Mouse (Mus musculus) forebrain, embryonic 16.5 days (tissue): ENCODE results near the gene Angptl3. TPM values are rescaled to one million over a fixed set of nuclear protein-coding genes. Genes with fewer than 3 reads are reported as not detected.

Experiments
- ATAC-seq: fragments of 200-750 bp; cut with Nextera tagmentation; 2 replicates; pipeline ENCODE4 v1.8.0; 2017; ENCODE audit warnings: mild to moderate bottlenecking, moderate library complexity
- H3K27ac ChIP-seq: fragments of 300-500 bp; sonication (generic); 2 replicates; pipeline ENCODE4 v1.5.1; 2014; ENCODE audit warnings: low read length, control low read depth
- H3K27me3 ChIP-seq: fragments of 300-500 bp; sonication (generic); replicated peaks from 2 replicates; pipeline ENCODE4 v1.6.1; 2014; ENCODE audit warnings: low read length; ENCODE audit not compliant: control insufficient read depth, insufficient read depth
- H3K36me3 ChIP-seq: fragments of 300-500 bp; sonication (generic); 2 replicates; pipeline ENCODE4 v1.6.1; 2014; ENCODE audit not compliant: control insufficient read depth, insufficient read depth
- H3K4me1 ChIP-seq: fragments of 300-500 bp; sonication (generic); replicated peaks from 2 replicates; pipeline ENCODE4 v1.6.1; 2014; ENCODE audit warnings: low read length; ENCODE audit not compliant: control insufficient read depth, insufficient read depth
- H3K4me2 ChIP-seq: fragments of 300-500 bp; sonication (generic); 2 replicates; pipeline ENCODE4 v1.6.1; 2014; ENCODE audit warnings: mild to moderate bottlenecking, low read length, control low read depth
- H3K4me3 ChIP-seq: fragments of 300-500 bp; sonication (generic); replicated peaks from 2 replicates; pipeline ENCODE4 v1.5.1; 2014; ENCODE audit warnings: mild to moderate bottlenecking, low read length, control low read depth
- H3K9ac ChIP-seq: fragments of 300-500 bp; sonication (generic); replicated peaks from 2 replicates; pipeline ENCODE4 v1.6.1; 2014; ENCODE audit warnings: low read depth, low read length, control low read depth
- H3K9me3 ChIP-seq: fragments of 300-500 bp; sonication (generic); 2 replicates; pipeline ENCODE4 v1.6.1; 2016; ENCODE audit warnings: low read length; ENCODE audit not compliant: control insufficient read depth
- WGBS: fragments of 180-500 bp; shearing (Covaris S2); extraction: QIAGEN DNeasy Blood & Tissue Kit; methylation state at CpG from one replicate; pipeline ENCODE4 v1.1.7; 2014; 5-methylcytosine and 5-hydroxymethylcytosine counted together
- polyA plus RNA-seq: library from polyadenylated mRNA; unstranded; fragments of >200 nt; fragmentation: Nextera tagmentation; extraction: Ambion mirVana; gene quantifications from 2 replicates; pipeline ENCODE4 v1.2.1, GENCODE M21; 2015

Gene Angptl3
- polyA plus RNA-seq, 1 experiment from 2014 or later: 2.1 TPM

DNA sequence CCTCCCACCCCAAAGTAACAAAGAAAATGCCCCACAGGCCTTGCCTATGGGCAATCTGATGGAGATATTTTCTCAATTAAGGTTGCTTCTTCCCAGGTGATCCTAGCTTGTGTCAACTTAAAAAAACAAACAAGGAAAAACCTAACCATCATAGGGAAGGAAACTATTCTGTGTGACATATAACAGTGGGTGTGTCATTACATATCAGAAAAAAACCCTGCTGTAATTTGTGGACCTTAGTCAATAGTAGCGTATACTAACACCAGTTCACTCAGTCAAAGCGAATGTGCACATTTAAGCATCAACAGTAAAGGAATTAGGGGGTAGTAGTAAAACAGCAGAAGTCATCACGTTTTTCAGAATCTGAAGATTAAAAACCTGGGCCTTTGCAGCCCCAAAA, 61.0 kb downstream of the Angptl3 start:
- H3K4me2 ChIP-seq: no peak overlapping the region
- H3K27ac ChIP-seq: no peak overlapping the region
- H3K4me1 ChIP-seq: no peaks in the 10 kb centered on the region
- H3K9ac ChIP-seq: no peak overlapping the region
- no peak overlapping the region for H3K4me3 ChIP-seq
- ATAC-seq: no peak
- peaks cover 5% of the 10 kb centered on the region; the same call in 1 of the 2 replicates for H3K36me3 ChIP-seq
- no peaks in the 10 kb centered on the region for H3K27me3 ChIP-seq
- no peaks in the 10 kb centered on the region for H3K9me3 ChIP-seq
- WGBS: 92% methylated on average over 3 of the region's 3 CpGs

Other genes starting within 250 kb of the Angptl3 start
- 0.29 and 0.46 TPM in 2 replicates for gene Kank4, start 213.4 kb upstream of the Angptl3 start, polyA plus RNA-seq
- gene I0C0044D17Rik, start 207.1 kb upstream of the Angptl3 start, polyA plus RNA-seq: not detected in 2 replicates
- 47.1 and 54.1 TPM in 2 replicates for gene Usp1, start 107.1 kb upstream of the Angptl3 start, polyA plus RNA-seq
- gene Dock7, start 90.0 kb downstream of the Angptl3 start, polyA plus RNA-seq: 86.0 and 87.1 TPM in 2 replicates
- 21.3 and 22.0 TPM in 2 replicates for gene Atg4c, start 163.0 kb downstream of the Angptl3 start, polyA plus RNA-seq